Mouse (Mus musculus) hindbrain, embryonic 14.5 days (tissue): ENCODE results near the gene Slc35b2. TPM values are rescaled to one million over a fixed set of nuclear protein-coding genes. Genes with fewer than 3 reads are reported as not detected.

ENCODE experiments used
- ATAC-seq: fragments of 200-750 bp; cut with Nextera tagmentation; 2 replicates; pipeline ENCODE4 v1.8.0; 2017; ENCODE audit warnings: moderate number of reproducible peaks, mild to moderate bottlenecking, moderate TSS enrichment, moderate library complexity; ENCODE audit not compliant: low FRiP score
- DNase-seq: peaks from one replicate; pipeline ENCODE4 v3.0.0-alpha.2; 2015; ENCODE audit warnings: low spot score
- H3K27ac ChIP-seq: fragments of 300-500 bp; sonication (generic); 2 replicates; pipeline ENCODE4 v1.5.1; 2014; ENCODE audit warnings: mild to moderate bottlenecking, moderate library complexity
- H3K27me3 ChIP-seq: fragments of 300-500 bp; sonication (generic); 2 replicates; pipeline ENCODE4 v1.6.1; 2014; ENCODE audit warnings: mild to moderate bottlenecking, low read length, mixed read lengths; ENCODE audit not compliant: control insufficient read depth, insufficient read depth
- H3K36me3 ChIP-seq: fragments of 300-500 bp; sonication (generic); replicated peaks from 2 replicates; pipeline ENCODE4 v1.6.1; 2014; ENCODE audit not compliant: control insufficient read depth, insufficient read depth
- H3K4me1 ChIP-seq: fragments of 300-500 bp; sonication (generic); replicated peaks from 2 replicates; pipeline ENCODE4 v1.6.1; 2014; ENCODE audit warnings: antibody characterized with exemption, low read length, mixed read lengths; ENCODE audit not compliant: control insufficient read depth, insufficient read depth
- H3K4me2 ChIP-seq: fragments of 300-500 bp; sonication (generic); replicated peaks from 2 replicates; pipeline ENCODE4 v1.6.1; 2014; ENCODE audit warnings: mild to moderate bottlenecking, moderate library complexity
- H3K4me3 ChIP-seq: fragments of 300-500 bp; sonication (generic); replicated peaks from 2 replicates; pipeline ENCODE4 v1.5.1; 2014; ENCODE audit warnings: mild to moderate bottlenecking, low read length
- H3K9ac ChIP-seq: fragments of 300-500 bp; sonication (generic); 2 replicates; pipeline ENCODE4 v1.6.1; 2014
- H3K9me3 ChIP-seq: fragments of 300-500 bp; sonication (generic); 2 replicates; pipeline ENCODE4 v1.6.1; 2016; ENCODE audit warnings: low read length; ENCODE audit not compliant: control insufficient read depth
- WGBS: fragments of 180-500 bp; shearing (Covaris S2); extraction: QIAGEN DNeasy Blood & Tissue Kit; methylation state at CpG from one replicate; pipeline ENCODE4 v1.1.7; 2014; 5-methylcytosine and 5-hydroxymethylcytosine counted together
- polyA plus RNA-seq: library from polyadenylated mRNA; unstranded; fragments of >200 nt; fragmentation: Nextera tagmentation; extraction: Ambion mirVana; gene quantifications from 2 replicates; pipeline ENCODE4 v1.2.1, GENCODE M21; 2014

Slc35b2 gene
- polyA plus RNA-seq, 1 experiment from 2014 or later = 83.1 TPM

GRCm38 (mm10) chr17:45594195-45594594 is 30.5 kb downstream of the Slc35b2 start:
- H3K27ac ChIP-seq = no peak overlapping the region
- WGBS = 49% methylated on average over 8 of the region's 8 CpGs
- ATAC-seq = no peak
- H3K36me3 ChIP-seq = no peaks in the 10 kb centered on the region
- DNase-seq = no peak
- peaks cover 21% of the 10 kb centered on the region for H3K4me1 ChIP-seq
- H3K4me3 ChIP-seq = peak overlapping the region; percentile 42; the same call in 1 of the 2 replicates
- peak overlapping the region; percentile 91 for H3K4me2 ChIP-seq
- peaks cover 17% of the 10 kb centered on the region for H3K27me3 ChIP-seq
- peak overlapping the region; percentile 61; the same call in 1 of the 2 replicates for H3K9ac ChIP-seq
- no peaks in the 10 kb centered on the region for H3K9me3 ChIP-seq

- 1% methylated on average over 55 of the region's 58 CpGs for WGBS
Observed at GRCm38 (mm10) chr17:45594881-45595735, 31.4 kb downstream of the Slc35b2 start.

GRCm38 (mm10) chr17:45595736-45596390 is 32.2 kb downstream of the Slc35b2 start:
- 3% methylated on average over 23 of the region's 23 CpGs for whole genome bisulfite sequencing
- H3K27ac ChIP-seq = no peak overlapping the region
- H3K4me1 ChIP-seq = peaks cover 27% of the 10 kb centered on the region

More at GRCm38 (mm10) chr17:45594881-45595735, 31.4 kb downstream of the Slc35b2 start:
- Histone ChIP-seq H3K27me3 (peaks cover 26% of the 10 kb centered on the region), H3K9me3 (no peaks in the 10 kb centered on the region), H3K4me3 (peak overlapping the region; percentile 42), H3K36me3 (no peaks in the 10 kb centered on the region), H3K4me1 (peaks cover 27% of the 10 kb centered on the region), H3K27ac (no peak overlapping the region), H3K4me2 (peak overlapping the region; percentile 91), H3K9ac (peak overlapping the region; percentile 61)
- DNase-seq (no peak), ATAC-seq (peak; percentile 36; the same call in 1 of the 2 replicates)

GRCm38 (mm10) chr17:45596631-45597396 is 33.1 kb downstream of the Slc35b2 start:
- H3K36me3 ChIP-seq = no peaks in the 10 kb centered on the region
- H3K27ac ChIP-seq = peak overlapping the region; percentile 32

More at GRCm38 (mm10) chr17:45595736-45596390, 32.2 kb downstream of the Slc35b2 start:
- peak overlapping the region; percentile 61 for H3K9ac ChIP-seq
- no peaks in the 10 kb centered on the region for H3K9me3 ChIP-seq
- ATAC-seq (peak; percentile 29; the same call in 1 of the 2 replicates), DNase-seq (no peak)
- H3K4me2 ChIP-seq = peak overlapping the region; percentile 91
- no peaks in the 10 kb centered on the region for H3K36me3 ChIP-seq
- H3K27me3 ChIP-seq = peaks cover 33% of the 10 kb centered on the region
- peak overlapping the region; percentile 42 for H3K4me3 ChIP-seq

GRCm38 (mm10) chr17:45597787-45598186 is 34.1 kb downstream of the Slc35b2 start:
- Histone ChIP-seq H3K4me1 (peaks cover 19% of the 10 kb centered on the region), H3K4me2 (no peak overlapping the region), H3K27ac (no peak overlapping the region), H3K9ac (no peak overlapping the region), H3K4me3 (no peak overlapping the region), H3K36me3 (no peaks in the 10 kb centered on the region), H3K27me3 (peaks cover 49% of the 10 kb centered on the region), H3K9me3 (no peaks in the 10 kb centered on the region)
- 43% methylated on average over 3 of the region's 3 CpGs for WGBS
- DNase-seq (no peak), ATAC-seq (no peak)

More at GRCm38 (mm10) chr17:45596631-45597396, 33.1 kb downstream of the Slc35b2 start:
- Histone ChIP-seq H3K4me2 (no peak overlapping the region), H3K4me1 (peaks cover 27% of the 10 kb centered on the region), H3K9me3 (no peaks in the 10 kb centered on the region), H3K27me3 (peaks cover 43% of the 10 kb centered on the region), H3K4me3 (no peak overlapping the region), H3K9ac (no peak overlapping the region)
- WGBS = 23% methylated on average over 10 of the region's 11 CpGs
- ATAC-seq (peak; percentile 56; the same call in 1 of the 2 replicates), DNase-seq (no peak)

- Histone ChIP-seq H3K4me1 (peaks cover 18% of the 10 kb centered on the region), H3K4me2 (no peak overlapping the region), H3K9ac (no peak overlapping the region), H3K36me3 (no peaks in the 10 kb centered on the region), H3K4me3 (no peak overlapping the region), H3K9me3 (no peaks in the 10 kb centered on the region), H3K27ac (no peak overlapping the region), H3K27me3 (peaks cover 48% of the 10 kb centered on the region)
- 90% methylated on average over 2 of the region's 2 CpGs for WGBS
- DNase-seq = no peak
- no peak for ATAC-seq
Observed at GRCm38 (mm10) chr17:45598376-45598775, 34.7 kb downstream of the Slc35b2 start.

- H3K4me3 ChIP-seq = no peak overlapping the region; the same call in 1 of the 2 replicates
- H3K9ac ChIP-seq = peak overlapping the region; percentile 31; the same call in 1 of the 2 replicates
- no peaks in the 10 kb centered on the region for H3K36me3 ChIP-seq
- no peaks in the 10 kb centered on the region for H3K9me3 ChIP-seq
- 48% methylated on average over 3 of the region's 3 CpGs for WGBS
- ATAC-seq (no peak), DNase-seq (no peak)
- peaks cover 18% of the 10 kb centered on the region for H3K4me1 ChIP-seq
- H3K27me3 ChIP-seq = peaks cover 43% of the 10 kb centered on the region
- H3K27ac ChIP-seq = no peak overlapping the region
- H3K4me2 ChIP-seq = peak overlapping the region; percentile 55
Observed at GRCm38 (mm10) chr17:45598891-45599290, 35.2 kb downstream of the Slc35b2 start.

GRCm38 (mm10) chr17:45599446-45600242 is 36.0 kb downstream of the Slc35b2 start, which contains the start of gene Slc29a1:
Slc29a1 (minus strand) TSS chr17:45599606.
- no peaks in the 10 kb centered on the region for H3K9me3 ChIP-seq
- peaks cover 37% of the 10 kb centered on the region for H3K27me3 ChIP-seq
- DNase-seq = no peak
- peak within 1 kb of the TSS; percentile 31 for H3K9ac ChIP-seq
- H3K36me3 ChIP-seq = no peaks in the 10 kb centered on the region
- 14% methylated on average over 30 of the region's 32 CpGs for WGBS
- peak within 1 kb of the TSS; percentile 20 for H3K4me3 ChIP-seq
- no peak for ATAC-seq
- peaks cover 15% of the 10 kb centered on the region for H3K4me1 ChIP-seq
- peak within 1 kb of the TSS; percentile 55 for H3K4me2 ChIP-seq
- no peak within 1 kb of the TSS for H3K27ac ChIP-seq
